Mouse (Mus musculus): ENCODE measurements at regions not wholly inside any gene's neighbourhood (a gene's known extent, or its start where the extent isn't known, plus 50 kb on each side); places are given as distances from the start of the nearest gene placed in this dataset.

DNA sequence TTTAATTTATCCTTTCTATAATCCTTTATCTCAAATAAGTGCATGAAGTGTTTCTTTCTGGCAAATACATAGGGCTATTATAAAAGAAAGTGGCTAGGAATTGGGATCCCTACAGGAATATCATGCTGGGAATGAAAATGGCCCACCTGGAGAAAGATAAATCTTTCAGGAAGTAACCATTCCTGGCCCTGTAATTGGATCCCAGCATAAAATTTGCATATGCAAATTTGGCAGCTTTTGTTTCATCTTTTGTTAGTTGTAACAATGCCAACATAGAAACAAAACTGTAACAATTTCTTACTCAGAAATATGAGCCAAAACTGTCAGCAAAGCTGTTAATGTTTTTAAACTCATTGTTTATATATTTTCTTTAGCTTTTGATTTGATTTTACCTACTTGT is 430.0 kb upstream of the Gm20594 start:
- no peak for DNase-seq

DNA sequence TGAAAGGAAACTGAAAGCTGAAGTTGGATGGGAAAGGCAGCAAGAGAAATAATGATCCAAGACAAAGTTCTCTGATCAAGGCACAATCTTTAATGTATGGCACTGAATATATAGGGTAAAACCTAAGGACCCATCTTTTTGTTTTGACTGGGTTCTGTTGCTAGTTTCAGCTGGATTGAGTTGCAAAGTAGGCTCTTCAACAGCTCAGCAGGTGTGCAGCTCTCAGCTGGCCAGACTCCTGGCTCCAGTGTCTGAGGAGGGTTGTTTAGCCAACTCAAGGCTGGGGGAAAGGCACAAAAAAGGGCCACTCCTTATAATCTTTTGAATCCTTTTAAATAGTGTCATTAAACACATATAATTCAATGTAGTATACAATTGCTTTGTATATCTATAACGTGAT is 416.6 kb upstream of the Gm20594 start:
- DNase-seq, result no peak

GRCm38 (mm10) chr6:79408955-79409354 is 408.8 kb upstream of the Gm20594 start:
- no peak for DNase-seq

GRCm38 (mm10) chr6:79445821-79446220 is 371.9 kb upstream of the Gm20594 start:
- peak; percentile 5 to 12 for DNase-seq

DNA sequence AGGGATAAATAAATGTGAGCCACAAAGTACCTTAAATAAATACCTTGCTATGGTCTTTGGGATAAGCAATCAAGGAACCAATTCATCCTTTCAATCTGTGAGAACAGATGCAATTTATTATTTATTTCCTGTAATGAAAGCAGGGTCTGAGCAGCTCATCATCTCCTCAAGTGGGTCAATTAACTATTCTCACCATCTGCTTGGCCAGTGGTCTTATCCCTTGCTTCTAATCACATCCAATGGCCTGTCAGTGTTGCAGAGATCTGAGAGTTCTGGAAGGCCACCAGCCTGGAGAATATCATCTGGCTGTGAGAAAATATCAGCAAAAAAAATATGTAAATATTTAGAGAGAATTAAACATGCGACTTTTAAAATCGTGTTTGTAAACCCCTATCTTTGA is 326.5 kb upstream of the Gm20594 start:
- DNase-seq, result peak in 1 of 2 experiments; percentile 7

DNA sequence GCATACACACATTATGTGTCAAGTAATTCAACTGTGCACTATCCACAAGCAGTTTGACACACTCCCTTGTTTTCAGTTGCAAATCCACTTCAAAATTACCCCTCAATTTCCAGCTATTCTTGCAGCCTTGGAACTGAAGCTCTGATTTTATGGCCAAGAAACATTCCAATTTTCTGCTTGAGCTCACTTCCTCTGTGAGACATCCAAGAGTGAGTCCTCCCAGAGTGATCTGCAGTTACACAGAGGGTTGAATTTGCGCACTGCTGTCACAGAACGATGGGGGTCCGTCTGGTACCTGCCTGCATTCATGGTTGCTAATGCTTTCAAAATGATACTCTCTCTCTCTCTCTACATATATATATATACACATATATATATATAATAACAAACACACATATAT is 317.1 kb upstream of the Gm20594 start:
- DNase-seq, result peak; percentile 49 to 83
